Mouse (Mus musculus) retina, adult 2 months (tissue): ENCODE measurements around the gene Gm2916.
"Not testable (repeated sequence)": the region's sequence is repeated elsewhere in the genome, so short reads cannot be mapped to it uniquely, and the experiment has no call there.

Experiments used
- DNase-seq: peaks from one replicate; pipeline ENCODE4 v3.0.0-alpha.2; 2012; ENCODE audit warnings: low read depth, low spot score

Gm2916 gene

DNA sequence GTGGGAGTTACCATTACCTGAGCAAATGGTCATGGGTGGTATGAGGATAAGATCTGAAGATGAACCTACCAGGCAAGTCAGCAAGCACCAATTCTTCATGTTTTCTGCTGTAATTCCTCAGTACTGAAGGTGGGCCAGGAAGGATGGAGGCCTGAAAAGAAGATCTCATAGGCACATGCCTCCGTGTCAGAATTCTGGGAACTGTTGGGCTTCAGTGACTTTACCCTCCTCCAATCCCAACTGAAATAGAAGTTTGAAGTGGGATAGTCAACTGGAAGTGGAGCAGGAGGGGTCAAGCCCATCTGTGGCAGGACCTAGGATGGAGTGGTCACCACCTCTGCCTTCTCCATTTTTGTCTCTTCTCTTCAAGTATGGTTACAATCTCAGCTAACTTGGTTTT lies at the start of gene Gm2916:
Gm2916 (plus strand) TSS at position 301 of the 400 bp plus-strand sequence.
- DNase-seq = not testable (repeated sequence)

DNA sequence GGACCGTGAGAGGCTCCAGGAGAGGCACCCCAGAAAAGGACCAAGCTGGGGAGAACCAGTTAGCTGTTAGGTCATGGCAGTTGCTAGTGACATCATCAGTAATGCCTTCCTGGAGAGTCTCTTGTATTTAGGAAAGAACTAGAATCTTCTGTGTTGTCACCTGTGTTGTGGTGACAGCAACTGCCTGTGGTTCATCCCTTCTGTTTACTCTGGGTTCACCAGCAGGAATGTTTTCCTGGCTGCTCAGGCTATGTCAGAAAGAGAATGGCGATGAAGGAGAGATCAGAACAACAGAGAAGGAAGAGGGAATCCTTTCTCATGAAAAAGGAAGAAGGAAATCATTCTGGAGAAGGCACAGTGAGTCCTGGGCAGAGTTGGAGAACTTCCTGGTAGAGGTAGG lies 38.0 kb upstream of the Gm2916 start, which contains the start of gene Gm3033:
Gm3033 (plus strand) TSS at position 301 of the 400 bp plus-strand sequence.
- not testable (repeated sequence) for DNase-seq

DNA sequence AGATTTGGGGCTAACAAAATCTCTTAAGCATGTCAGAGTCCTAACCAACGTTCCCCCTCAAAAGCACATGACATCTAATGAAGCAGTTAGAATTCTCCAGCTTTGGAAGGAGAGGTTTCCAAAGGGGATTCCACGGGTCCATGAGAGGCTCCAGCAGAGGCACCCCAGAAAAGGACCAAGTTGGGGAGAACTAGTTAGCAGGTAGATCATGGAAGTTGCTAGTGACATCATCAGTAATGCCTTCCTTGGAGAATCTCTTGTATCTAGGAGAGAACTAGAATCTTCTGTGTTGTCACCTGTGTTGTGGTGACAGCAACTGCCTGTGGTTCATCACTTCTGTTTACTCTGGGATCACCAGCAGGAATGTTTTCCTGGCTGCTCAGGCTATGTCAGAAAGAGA lies 47.5 kb downstream of the Gm2916 start, which contains the start of gene Gm3029:
Gm3029 (plus strand) TSS at position 301 of the 400 bp plus-strand sequence.
- DNase-seq = not testable (repeated sequence)

DNA sequence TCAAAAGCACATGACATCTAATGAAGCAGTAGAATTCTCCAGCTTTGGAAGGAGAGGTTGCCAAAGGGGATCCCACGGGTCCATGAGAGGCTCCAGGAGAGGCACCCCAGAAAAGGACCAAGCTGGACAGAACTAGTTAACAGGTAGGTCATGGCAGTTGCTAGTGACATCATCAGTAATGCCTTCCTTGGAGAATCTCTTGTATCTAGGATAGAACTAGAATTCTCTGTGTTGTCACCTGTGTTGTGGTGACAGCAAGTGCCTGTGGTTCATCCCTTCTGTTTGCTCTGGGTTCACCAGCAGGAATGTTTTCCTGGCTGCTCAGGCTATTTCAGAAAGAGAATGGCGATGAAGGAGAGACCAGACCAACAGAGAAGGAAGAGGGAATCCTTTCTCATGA lies 79.3 kb downstream of the Gm2916 start, which contains the start of gene Gm3095:
Gm3095 (plus strand) TSS at position 301 of the 400 bp plus-strand sequence.
- not testable (repeated sequence) for DNase-seq
